Mouse (Mus musculus) thymus, postnatal 0 days (tissue): ENCODE measurements around the gene Ociad1. TPM values are rescaled to one million over a fixed set of nuclear protein-coding genes. Genes with fewer than 3 reads are reported as not detected.

Source experiments
- DNase-seq: peaks from one replicate; pipeline ENCODE4 v3.0.0-alpha.2; 2015; ENCODE audit warnings: low spot score
- polyA plus RNA-seq: library from polyadenylated mRNA; unstranded; fragments of >200 nt; fragmentation: Nextera tagmentation; extraction: Ambion mirVana; gene quantifications from 2 replicates; pipeline ENCODE4 v1.2.1, GENCODE M21; 2015

Ociad1 gene
- 216 and 233 TPM in 2 replicates for polyA plus RNA-seq

DNA sequence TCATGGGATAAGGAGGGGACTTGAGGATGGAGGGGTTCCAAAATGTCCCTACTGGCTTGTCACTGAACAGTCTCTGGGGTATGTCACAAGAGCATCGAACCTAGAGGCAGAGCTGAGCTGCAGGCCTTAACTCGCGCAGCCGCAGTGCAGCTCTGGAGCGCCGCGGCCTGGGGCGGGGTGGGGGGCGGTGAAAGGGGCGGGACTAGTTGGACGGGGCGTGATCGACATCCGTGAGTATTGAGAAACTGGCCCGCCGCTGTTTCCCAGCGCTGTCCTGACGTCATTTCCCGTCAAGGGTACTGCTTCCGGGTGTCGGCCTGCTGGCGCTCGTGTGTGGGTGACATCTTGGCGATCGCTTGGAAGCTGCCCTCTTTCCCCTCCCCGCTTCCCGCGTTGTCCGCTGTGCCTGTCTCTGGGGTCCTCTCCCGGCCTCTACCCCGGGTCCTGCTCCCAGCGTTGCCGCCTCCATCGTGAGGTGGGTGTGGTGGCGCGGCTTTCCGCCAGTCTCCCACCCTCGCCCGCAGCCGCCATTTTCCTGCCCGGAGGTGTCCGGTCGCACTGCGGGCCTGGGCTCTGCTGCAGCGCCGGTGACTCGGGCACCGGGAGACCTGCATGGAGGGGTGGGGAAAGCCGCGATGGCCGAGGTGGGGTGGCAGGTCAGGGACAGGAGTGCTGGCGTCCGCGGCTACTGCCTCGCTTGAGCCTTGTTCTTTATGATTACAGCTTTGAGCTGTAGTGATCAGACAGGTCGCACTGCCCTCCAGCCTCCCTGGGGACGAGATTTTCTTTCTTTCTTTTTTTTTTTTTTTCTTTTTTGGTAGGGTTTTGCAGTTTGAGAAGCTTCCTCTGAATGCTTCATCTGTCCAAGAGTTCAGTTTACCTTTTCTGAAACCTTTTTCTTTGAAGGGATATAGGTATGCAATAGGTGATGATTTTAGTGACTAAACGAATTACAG, at the start of gene Ociad1:
Gene Ociad1, plus strand, starts transcription at position 283 of the 956 bp plus-strand sequence.
- DNase-seq = peak; percentile 97

- DNase-seq = no peak
These were observed 48.2 kb upstream of the Ociad1 start for GRCm38 (mm10) chr5:73244403-73244802.

DNA sequence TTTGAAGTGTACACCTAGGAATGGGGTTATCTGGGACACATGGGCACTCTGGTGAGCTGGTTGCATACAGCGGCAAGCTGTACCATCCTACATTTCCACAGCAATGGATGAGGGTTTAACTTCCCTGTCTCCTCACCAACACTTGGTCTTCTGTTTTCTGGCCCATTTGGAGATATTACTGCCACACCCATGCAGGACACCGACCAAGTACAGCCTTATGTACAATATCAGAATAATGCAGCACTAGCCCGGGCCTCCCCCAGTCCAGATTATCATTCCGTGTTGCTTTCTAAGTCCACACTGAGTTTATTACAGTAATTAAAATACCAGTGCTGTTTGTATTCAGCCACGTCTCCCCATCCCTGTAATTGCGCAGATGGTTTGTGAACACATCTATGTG, 46.2 kb upstream of the Ociad1 start:
- no peak for DNase-seq

DNA sequence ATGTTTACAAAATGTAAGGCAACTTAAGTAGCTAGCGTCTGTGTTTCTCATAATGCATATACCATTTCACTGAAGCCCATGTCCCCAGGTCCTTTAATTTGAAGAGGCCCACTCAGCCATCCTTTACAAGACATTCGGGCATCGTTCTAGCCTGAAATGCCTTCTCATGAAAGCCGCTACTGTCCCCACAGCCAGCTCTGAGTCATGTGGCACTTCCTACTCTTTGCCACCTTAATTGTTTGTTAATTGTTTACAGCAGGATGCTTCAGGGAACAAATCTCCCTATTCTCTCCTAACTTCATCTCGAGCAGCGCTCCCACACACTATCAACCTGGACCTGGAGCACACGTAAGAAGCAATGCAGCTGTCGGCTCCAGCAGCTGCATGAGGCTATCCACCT, 44.4 kb upstream of the Ociad1 start:
- no peak for DNase-seq

- DNase-seq = no peak
These were observed 43.2 kb upstream of the Ociad1 start for GRCm38 (mm10) chr5:73249341-73249740.

DNA sequence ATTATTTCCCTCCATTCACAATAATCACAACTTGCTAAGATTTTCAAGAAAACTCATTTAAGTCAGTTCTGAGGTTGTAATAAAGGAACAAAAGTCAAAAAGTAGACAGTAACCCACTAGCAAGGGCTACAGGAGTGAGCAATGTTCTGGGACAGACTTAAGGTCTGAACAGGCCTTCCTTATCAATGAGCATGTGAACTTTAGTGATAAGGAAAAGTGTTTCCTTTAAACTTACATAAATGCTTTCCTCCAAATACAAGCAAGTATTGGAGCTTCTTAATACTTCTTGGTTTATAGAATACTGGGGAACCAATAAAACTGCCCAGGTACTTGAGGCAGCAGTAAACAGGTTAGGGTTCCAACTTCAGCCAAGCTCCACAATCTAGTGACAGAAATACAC, 39.8 kb upstream of the Ociad1 start:
- no peak for DNase-seq

GRCm38 (mm10) chr5:73254660-73255059, 37.9 kb upstream of the Ociad1 start:
- DNase-seq = peak; percentile 59

DNA sequence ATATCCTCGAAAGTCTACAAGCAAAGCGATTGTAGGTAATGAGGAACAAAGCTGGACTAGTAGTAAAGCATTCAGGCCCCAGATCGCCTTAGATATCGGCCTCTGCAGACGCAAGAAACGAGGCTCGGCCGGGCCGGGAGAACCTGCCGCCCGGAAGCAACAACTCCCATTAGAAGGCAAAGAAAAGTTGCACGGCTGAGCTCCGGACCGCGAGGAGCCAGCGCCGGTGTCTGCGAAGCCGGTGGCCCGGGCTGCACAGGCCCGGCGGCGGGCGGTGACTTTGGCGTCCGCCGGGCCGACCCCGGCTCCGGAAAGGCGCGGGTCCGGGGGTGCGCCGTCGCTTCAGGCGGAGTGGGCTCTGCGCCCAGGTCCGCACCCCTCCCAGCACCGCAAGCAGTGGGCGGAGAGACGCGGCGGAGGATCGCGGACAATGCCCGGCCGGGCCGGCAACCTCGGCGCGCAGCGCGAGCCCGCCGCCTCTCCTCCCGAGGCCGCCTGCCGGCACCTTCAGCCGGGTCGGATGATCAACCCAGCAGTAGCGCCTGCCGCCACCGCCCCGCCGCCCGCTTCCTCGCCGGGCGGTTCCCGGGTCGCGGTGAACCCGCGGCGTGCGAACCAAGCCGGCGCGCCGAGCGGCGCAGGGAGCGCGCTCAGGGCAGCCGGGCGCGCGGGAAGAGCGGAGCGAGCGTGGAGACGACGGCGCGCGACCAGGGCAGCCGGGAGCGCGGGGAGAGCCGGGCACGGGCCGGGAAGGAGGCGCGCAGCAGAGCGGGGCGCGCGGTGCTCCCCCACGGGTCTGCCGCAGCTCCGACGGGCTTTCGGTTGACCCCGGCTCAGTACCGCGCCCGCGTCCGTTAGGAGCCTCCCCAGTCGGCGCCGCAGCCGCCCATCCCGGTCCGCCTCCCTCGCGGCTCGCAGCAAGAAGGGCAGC, 37.0 kb upstream of the Ociad1 start:
- peak; percentile 67 for DNase-seq

DNA sequence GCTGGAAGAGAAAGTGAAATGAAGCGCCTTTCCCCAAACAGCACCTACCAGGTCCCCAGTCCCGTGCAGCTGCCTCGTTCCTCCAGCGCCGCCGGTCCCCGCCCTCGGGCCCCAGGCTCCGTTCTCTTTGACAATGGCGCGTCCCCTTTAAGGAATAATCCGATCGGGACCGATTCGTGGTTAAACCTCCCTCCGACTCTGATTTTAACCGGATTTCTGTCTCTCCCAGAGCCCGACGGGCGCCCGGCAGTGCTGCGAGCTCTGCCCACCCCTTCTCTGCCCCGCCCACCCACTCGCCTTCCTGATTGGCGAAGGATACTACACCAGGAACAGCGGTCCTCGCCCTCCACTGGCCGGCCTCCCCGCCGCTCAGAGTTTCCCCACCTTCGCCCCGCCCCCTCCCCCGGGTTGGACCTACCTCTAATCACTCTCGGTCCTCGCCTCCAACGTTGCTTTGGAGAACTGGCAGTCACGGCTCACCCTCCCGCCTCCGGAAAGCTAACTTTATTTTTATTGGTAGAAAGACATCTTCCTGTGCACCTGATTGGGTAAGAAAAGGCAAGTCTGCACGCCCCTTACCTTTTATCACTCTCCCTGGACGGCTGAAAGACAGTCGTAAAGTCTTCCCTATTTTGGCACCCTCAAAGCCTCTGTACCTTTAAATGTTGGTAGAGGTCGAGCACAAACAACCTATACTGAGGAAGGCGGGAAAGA, 36.1 kb upstream of the Ociad1 start, which contains the start of gene Fryl:
Gene Fryl, minus strand, starts transcription at position 268 of the 714 bp plus-strand sequence.
- peak; percentile 98 for DNase-seq

- no peak for DNase-seq
These were observed 35.5 kb upstream of the Ociad1 start for GRCm38 (mm10) chr5:73257096-73257495.

GRCm38 (mm10) chr5:73257723-73258122, 34.9 kb upstream of the Ociad1 start:
- DNase-seq = no peak

DNA sequence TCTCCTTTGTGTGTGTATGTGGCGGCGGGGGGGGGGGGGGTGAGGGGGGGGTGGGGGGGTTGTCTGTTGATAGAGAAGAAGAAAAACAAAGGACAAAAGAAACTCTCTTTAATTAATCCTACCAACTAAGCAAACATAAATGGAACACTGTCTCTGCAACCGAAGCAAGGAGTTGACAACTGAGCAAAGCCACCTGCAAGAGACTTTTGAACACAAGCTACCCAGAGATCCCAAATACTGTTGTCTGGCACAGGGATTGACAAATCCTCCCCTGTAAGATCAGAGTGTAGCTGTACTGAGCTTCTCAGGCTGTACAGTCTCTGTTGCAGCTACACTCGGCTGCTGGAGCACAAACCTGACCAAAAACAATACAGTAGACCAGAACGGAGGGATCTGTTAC, 28.5 kb upstream of the Ociad1 start:
- no peak for DNase-seq

DNA sequence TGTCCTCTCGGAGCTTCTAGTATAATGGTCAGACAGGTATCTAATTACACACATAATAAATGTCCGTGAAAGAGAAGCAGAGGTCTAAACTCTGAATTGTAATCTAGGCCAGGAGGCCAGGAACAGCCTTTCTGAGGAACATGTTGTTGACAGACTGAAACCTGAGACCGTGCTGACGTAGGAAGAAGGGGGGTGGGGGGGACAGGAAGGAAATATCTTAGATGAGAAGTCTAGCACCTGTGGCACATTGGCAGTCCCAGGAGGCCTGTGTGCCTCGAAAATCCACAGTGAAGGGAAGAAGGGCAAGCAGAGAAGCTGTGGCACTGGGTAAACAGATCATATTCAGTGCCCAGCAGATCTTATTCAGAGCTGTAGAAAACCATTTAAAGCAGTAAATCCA, 27.1 kb upstream of the Ociad1 start:
- DNase-seq = peak; percentile 86

DNA sequence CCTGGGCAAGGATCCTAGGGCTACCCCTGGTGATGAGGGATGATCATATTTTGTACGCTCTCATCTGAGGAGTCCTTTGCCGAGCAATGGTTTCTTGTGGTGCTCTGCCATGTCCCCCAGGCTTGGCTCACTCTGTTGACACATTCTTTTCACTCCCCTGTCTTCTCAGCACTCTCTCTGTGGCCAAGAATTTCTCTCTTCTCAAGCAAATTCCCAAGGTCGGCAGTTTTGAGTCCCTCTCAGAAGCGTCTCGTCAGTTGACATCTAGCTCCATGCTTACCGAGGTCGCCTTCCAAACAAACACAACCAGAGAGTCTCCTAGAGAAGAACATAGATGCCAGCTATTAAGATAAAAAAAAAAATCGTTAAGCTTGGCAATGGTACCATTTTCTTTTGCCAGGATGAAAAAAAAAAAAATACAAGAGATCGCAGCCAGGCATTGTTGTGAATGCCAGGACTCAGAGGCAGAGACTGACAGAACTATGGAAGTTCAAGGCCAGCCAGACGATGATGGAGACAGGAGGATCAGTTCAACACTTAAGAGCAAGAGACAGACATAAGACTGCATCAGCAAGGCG, 23.9 kb upstream of the Ociad1 start:
- no peak for DNase-seq

GRCm38 (mm10) chr5:73270612-73271011, 22.0 kb upstream of the Ociad1 start:
- no peak for DNase-seq

- no peak for DNase-seq
These were observed 19.4 kb upstream of the Ociad1 start for GRCm38 (mm10) chr5:73273171-73273570.

DNA sequence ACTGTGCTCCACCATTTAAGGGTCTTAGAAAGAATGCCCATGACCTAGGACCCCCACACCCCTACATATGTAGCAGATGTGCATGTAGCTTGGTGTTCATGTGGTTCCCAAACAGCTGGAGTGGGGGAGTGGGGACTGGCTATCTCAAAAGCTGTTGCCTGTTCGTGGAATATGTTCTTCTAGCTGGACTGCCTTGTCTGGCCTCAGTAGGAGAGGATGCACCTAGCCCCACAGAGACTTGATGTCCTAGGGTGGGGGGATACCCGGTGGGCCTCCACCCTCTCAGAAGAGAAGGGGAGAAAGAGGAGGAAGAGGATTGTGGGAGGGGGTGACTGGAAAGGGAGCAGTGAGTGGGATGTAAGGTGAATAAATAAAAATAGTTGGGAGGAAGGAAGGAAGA, 17.6 kb upstream of the Ociad1 start:
- DNase-seq = no peak

DNA sequence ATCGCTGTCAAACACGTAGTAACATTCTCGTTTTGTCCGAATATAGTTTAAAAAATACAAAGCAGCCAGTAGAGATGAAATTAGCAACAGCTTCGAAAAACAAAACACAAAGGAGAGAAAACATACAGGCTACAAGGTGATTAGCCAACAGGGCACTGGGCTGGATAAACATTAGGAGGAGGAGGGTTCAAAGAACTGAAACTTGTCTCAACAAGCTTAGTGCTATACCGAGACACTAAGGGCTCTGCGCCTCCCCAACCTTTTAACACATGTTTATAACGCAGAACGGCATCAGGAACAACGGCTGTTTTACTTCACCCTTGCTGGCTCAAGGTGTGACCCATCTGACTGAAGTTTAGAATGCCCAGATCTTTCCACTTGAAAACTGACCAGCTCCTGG, 13.4 kb upstream of the Ociad1 start:
- DNase-seq = no peak

DNA sequence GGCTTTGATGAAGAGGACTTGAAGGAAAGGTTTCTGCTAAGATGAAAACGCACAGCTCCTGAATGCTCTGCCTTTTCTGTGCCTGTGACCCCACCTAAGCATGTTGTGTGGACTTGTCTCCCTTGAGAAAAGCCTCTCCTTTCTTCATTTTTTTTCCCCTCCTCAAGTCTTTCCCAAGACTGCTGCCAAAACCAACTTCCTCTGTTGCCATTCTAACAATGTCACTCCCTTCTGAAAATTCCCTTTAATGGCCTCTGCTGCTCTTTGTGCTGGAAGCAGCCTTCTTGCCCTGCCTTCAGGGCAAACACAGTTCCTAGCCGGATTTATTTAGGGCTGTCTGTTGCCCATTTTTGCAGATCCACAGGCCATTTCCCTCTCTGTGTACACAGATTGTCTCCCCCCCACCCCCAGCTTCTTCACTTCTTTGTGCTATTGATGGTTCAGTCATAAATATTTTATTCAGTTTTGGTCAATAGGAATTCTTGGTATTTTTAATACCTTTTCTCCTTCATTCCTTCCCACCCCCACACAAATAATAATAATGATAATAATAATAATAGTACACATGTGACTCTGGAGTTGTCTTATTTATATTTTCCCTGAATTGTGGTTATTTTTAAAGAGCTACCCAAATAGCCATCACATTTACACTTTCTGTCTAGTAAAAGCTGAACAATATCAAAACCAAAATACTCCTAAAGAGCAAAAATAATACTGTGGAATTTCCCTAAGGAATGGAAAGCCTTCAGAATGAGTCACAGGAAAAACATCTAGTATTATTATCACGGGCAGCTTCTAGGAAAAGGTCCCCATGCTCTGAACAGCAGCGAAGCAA, 12.6 kb upstream of the Ociad1 start:
- DNase-seq = no peak

GRCm38 (mm10) chr5:73280567-73280850, 12.1 kb upstream of the Ociad1 start:
- DNase-seq = no peak
